Mouse (Mus musculus): Measurements from ENCODE around the gene Dbt. TPM values are rescaled to one million over a fixed set of nuclear protein-coding genes. Genes with fewer than 3 reads are reported as not detected.
A peak's percentile ranks its signal among the peaks of the same experiment; 100 is the strongest.

The Dbt gene
- 10 to 100 TPM; 57.0 to 62.1 TPM for total RNA-seq (2021)

DNA sequence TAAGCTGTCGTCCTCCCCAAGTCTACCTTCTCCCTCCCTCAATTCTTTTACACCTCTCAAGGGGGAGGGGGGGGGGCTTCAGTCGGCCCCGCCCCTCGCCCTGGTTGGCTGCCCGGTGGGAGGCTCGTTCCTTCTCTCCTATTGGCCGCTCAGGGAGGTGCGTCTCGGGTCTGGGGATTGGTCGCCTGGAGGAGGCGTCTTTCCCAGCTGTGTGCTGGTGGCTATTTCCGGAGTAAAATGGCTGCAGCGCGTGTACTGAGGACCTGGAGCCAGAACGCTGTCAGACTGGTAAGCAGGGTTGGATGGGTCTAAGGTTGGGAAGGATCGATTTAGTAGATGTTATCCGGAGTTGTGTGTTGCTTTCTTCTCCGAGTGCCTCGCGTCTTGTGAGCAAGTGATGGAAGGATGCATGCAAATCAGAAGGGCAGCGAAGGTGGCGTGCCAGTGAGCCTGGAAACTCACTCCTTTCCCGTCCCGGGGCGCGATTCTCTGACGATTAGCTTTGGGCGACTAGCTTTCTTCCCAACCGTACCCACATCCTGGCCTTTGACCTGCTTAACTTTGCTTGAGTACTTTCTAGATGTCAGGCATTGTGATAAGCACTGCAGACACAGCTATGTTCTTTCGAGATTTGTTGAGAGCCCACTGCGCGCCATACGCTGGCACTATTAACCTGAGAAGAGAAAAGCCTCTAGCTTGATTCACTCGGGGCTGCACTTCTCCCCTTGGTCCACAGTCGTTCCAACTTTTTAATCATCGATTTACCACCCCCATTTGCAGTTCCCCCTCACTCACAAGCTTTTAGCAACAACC, at the start of gene Dbt:
Dbt (plus strand) TSS at position 167 of the 813 bp plus-strand sequence.
- intact Hi-C loops (cut with DNase I) = loop anchor here (5.0 kb wide), 1 partner anchor 79 kb away; the partner anchor contains the start of gene Sass6
- DNase-seq (ENCODE audit: low spot score) = peak; percentile 77

DNA sequence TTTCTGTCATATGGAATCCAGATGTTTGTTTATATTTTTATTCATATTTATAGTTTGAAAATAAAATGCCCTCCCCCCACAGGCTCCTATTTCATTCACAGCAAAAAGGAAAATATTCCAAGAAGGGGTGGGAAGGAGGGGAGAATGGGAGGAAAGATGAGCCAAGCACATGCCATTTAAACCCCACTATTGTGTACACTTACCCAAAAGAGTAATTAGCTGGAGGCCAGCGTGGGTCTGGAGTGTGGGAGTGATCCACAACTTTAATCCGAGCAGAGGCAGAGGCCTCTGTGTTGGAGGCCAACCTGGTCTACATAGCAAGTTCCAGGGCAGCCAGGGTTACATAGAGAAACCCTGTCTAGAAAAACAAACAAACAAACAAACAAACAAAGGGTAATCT, 48.6 kb upstream of the Dbt start:
- no peak for DNase-seq (ENCODE audit: low spot score)
- intact Hi-C loops (cut with DNase I) = no loop called here

DNA sequence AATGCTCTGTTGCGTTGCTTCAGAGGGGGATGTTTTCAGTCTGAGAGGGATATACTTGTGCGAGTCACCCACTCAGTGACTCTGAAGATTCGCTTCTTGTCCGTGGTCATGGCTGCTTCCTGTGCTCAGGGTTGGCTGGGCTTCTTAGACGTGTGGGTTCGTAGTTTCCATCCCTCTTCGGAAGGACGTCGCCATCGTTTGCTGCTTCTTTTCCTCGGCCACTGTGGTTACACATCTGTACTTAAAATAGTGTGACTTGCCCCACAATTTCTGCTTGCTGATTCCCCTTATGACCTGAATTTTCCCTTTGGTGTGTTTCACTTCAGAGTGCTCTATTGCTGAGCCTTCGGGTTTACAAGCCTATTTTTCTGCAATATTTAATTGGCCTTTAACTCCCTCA, 47.2 kb upstream of the Dbt start:
- intact Hi-C loops (cut with DNase I) = no loop called here
- no peak for DNase-seq (ENCODE audit: low spot score)

DNA sequence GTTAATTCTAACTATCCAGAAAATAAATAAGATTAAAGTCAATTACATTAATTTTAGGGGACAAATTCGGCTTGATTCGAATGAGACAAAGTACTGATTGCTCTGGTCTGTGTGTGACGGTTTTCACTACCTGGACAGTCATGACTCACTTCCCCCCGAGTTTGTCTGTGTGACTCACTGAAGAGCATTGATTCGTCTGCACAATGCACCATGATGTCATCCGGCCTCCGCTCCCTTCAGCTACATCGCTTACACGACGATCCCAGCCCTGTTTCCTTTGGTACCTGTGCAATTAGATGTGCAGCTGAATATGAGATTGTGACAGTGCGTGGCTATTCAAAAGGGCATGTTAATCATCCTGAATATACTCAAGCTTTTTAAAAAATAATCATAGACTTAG, 38.3 kb upstream of the Dbt start:
- DNase-seq (ENCODE audit: low spot score) = no peak
- intact Hi-C loops (cut with DNase I) = no loop called here

DNA sequence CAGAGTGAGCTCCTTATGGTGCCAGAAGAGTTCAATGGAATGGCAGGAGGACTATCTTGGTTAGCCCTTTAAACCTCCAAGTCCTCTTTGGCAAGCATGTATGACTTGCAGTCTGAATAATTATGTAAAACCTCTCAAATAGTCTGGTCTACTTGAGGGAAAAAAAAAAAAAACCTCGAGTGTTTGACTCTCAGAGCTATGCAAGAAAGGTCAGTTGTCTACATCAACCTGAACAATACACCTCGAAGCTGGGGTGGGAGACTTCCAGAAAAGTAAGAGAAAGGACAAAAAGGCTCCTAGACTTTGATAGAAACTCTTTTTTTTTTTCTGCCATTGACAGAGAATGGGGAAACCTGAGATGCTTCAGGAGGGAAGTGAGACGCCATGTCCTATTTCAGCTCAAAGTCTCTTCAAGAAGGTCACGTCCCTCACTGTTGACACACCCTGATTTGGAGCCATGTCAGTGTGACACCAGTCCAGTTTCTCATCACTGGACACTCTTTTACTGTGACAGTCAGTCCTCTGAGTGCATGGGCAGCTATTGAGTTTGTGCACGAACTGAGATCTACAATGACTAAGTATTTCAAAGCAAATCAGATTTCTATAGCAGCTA, 36.1 kb upstream of the Dbt start:
- DNase-seq (ENCODE audit: low spot score) = no peak
- intact Hi-C loops (cut with DNase I) = no loop called here

DNA sequence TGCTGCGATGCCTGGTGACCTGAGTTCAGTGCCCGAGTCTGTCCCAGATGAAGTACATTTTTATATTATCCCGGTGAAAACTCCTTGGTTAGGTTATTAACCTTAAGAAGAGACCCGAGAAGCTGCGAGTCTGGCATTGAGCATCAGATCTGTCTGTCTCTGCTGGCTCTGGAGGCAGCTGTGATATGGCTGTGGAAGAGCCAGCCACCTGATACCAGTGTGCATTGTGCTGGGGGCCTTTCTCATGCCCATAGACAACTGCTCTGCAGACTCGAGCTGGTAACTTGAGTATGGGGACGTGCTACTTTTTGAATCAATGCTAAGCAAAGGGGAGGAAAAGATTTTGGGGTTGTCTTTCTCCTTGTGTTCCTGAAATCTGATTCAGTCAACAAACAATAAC, 35.5 kb upstream of the Dbt start:
- no peak for DNase-seq (ENCODE audit: low spot score)
- intact Hi-C loops (cut with DNase I) = no loop called here

DNA sequence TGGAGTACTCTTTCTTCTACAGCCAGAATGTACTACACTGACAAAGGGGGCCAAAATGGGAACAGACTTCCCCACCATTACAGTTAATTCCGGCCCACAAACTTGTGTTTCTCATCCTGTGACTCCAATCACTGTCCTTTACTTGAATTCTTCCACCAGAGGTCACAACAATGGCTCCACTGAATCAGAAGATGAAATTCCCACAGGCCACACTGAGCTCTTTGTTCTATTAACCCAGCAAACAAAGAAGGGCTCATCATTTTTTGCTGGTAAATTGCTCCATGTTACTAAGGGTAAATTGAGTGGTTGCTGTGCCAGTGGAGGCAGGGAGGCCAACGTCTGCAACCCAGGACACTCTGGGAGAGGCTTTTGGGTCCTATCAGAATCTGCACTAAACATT, 32.8 kb upstream of the Dbt start:
- intact Hi-C loops (cut with DNase I) = loop anchor here (5.0 kb wide), 1 partner anchor 53 kb away; no protein-coding TSS in a partner anchor
- no peak for DNase-seq (ENCODE audit: low spot score)

DNA sequence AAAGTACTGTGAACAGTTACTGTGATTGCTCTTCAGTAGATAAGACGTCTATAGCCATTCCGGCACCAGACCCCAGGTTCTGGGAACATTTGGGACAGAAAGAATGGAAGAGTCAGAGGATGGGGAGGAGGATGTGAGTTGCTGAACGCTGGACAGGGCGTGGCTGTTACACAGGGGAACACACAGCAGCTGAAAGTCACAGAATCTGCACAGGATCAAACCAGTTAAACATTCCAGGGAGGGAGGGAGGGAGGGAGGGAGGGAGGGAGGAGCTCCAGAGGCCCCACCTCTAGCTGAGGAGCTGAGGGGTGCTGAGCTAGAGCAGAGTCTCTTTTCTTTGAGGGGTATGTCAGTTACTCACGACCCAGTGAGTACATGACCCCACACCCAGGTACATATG, 31.9 kb upstream of the Dbt start:
- no peak for DNase-seq (ENCODE audit: low spot score)
- intact Hi-C loops (cut with DNase I) = loop anchor here (5.0 kb wide), 1 partner anchor 54 kb away; no protein-coding TSS in a partner anchor

DNA sequence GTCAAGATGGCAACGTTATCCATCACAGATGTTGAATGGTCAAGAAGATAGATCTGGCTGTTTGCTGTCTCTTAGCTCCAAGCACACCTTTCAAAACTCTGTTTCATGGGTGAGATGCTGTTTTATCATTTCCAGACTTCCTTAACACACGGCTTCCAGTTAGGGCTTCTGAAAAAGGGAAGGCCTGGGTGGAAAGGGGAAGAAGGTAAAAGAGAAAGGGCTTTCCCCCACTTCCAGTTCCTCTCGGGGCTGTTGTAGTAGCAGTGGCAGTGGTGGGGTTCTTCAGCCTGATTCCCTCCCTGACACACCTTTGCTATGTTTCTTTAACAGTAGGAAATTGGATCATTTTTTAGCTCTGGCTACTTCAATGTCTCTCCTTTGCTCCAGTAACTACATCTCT, 30.1 kb upstream of the Dbt start:
- DNase-seq (ENCODE audit: low spot score) = no peak
- intact Hi-C loops (cut with DNase I) = loop anchor here (5.0 kb wide), 1 partner anchor 55 kb away; no protein-coding TSS in a partner anchor

DNA sequence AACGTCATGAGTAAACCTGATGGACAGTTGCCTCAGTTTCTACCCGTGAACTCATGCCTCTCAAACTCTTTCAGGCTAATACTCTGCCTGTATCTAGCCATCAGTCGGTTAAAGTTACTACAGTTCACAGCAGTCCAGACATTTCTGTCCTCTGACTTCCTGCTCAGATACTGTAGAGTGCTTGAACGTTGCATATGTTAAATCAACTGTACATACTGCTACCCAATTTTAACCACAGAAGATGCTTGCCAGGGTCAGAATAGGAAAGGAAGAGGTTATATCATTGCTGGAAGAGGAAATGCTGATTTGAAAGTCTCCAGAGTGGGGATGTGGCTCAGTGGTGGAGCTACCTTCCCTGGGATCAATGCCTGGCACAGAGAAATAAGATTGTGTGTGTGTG, 29.6 kb upstream of the Dbt start:
- no peak for DNase-seq (ENCODE audit: low spot score)
- intact Hi-C loops (cut with DNase I) = loop anchor here (5.0 kb wide), 1 partner anchor 56 kb away; no protein-coding TSS in a partner anchor

DNA sequence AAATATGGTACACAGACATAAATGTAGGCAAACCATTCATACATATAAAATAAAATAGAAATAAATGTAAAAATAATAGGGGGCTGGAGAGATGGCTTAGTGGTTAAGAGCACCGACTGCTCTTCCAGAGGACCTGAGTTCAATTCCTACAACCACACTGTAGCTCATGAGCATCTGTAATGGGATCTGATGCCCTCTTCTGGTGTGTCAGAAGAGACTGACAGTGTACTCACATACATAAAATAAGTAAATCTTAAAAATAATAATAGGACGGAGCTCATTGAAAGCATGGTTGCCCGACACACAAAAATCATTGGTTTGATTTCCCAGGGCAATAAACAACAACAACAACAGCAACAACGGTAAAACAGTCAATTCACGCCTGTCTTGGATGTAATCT, 21.9 kb upstream of the Dbt start:
- no peak for DNase-seq (ENCODE audit: low spot score)
- intact Hi-C loops (cut with DNase I) = no loop called here

DNA sequence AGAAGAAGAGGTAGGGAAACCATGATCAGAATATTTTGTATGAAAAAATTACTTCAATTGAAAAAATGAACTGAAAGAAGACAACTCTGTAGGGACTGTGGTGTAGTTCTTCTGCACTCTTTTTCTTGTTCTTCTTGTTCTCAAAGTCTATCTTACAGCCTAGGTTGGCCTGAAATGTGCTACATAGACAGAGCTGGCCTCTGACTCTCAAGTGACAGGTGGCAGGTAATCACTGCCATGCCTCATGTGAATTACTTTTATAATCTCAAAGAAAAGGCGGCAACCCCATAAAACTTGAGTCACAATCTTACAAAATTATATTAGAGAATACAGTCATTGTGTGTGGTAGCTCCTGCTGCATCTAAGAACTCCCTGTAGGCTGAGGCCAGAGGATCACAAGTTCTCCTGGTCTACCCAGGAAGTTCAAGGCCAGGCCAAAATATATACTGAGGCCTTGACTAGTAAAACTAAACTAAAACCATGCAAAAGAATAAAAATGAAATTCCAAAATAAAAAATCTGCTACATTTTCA, 20.9 kb upstream of the Dbt start:
- DNase-seq (ENCODE audit: low spot score) = no peak
- intact Hi-C loops (cut with DNase I) = no loop called here

DNA sequence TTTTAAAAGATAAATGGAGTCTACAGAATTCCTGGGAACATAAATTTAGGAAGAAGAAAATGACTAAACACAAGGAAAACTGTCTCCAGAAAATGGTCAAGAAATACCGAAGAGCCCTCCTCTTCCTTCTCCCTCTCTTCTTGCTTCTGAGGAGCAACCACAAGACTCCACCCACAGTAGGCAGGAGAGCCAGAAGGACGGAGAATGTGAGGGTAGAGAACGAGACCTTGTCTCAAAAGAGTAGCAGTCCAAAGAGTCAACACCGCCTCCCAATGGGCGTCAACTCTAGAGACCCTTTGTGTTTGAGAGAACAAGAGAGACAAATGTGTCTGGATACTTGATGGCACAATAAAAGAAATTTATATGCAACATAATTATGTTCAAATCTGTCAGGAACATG, 19.2 kb upstream of the Dbt start:
- no peak for DNase-seq (ENCODE audit: low spot score)
- intact Hi-C loops (cut with DNase I) = no loop called here

DNA sequence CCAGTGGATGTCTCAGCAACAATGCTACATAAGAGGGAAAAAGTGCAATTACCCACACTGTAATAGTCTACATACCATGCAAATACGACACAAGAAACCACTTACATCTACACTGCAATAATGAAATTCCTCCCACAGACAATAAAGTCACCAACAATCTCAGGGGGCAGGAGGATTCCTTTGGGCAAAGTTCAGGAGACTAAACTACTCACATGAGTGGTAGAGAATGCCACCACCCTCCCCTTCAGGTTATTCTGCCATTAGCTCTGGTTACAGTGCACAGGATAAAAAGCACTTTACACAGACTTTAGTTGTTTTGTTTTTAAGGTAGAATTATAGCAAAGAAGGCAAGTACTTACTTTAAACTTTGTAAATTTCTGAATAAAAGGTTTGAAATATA, 17.2 kb upstream of the Dbt start:
- intact Hi-C loops (cut with DNase I) = loop anchor here (5.0 kb wide), 2 partner anchors 163 to 463 kb away; no protein-coding TSS in a partner anchor
- DNase-seq (ENCODE audit: low spot score) = no peak

DNA sequence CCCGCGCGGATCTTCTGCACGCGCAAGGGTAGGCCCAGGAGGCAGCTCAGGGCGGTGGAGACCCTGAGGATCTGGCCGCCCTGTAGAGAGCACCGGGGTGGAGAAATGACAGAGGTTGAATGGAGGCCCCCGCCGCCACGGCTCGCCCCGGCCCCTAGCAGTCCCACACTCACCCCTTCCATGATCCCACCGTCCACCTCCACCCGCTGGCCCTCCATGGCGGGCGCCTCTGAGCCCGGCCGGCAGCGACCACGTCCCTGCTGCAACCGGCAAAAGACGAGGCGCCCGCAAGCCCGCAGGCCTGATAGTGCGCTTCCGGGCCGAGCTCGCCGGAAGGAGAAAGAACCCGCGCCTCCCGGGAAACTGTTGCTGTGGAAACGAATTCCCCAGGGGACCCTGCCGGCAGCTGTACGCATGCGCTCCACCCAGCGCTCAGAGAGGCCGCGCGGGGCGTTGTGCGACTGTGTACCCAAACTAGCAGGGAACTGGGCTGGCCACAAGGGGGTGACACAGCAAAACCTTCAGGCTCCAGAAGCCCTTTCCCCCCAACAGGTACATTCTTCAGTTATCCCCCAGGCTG, 5.0 kb upstream of the Dbt start, which contains the start of gene Rtca:
Rtca (minus strand) TSS at position 437 of the 580 bp plus-strand sequence.
- DNase-seq (ENCODE audit: low spot score) = peak; percentile 95
- intact Hi-C loops (cut with DNase I) = loop anchor here (5.0 to 10.0 kb wide), 5 partner anchors 69 to 329 kb away; partner anchors contain the start of genes Cdc14a and Mfsd14a

DNA sequence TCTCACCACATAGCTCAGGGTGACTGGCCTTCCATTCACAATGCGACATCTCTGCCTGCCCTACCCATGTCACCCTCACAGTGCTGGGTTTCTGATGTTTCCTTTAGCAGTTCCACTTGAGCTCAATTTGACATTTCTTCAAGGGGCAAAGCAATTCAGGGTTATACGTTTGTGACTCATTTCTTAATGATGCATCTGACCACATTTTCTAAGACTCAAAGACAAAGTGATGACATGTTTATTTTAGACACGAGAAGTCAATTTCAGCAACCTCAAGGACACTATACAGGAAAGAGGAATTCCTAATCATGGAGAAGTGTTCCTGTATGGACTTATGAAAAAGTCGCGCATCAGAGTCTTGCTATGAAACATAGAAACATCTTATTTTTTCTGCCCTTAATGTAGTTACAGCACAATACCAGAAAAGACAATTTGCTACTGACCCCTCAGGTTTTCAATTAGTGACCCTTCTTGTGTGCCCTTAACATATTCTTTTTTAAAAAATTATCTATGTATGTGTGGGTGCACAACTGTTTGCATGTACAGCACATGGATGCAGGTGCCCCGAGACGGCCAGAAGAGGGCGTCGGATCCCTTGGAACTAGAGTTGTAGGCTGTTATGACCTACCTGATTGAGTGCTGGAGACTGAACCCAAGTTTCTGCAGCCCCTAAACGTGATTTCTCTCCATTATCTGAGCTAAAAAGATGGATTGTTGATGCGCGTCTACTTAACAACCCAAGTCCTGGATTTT, 543 bp upstream of the Dbt start:
- no peak for DNase-seq (ENCODE audit: low spot score)
- intact Hi-C loops (cut with DNase I) = loop anchor here (5.0 kb wide), 1 partner anchor 80 kb away; the partner anchor contains the start of gene Sass6

DNA sequence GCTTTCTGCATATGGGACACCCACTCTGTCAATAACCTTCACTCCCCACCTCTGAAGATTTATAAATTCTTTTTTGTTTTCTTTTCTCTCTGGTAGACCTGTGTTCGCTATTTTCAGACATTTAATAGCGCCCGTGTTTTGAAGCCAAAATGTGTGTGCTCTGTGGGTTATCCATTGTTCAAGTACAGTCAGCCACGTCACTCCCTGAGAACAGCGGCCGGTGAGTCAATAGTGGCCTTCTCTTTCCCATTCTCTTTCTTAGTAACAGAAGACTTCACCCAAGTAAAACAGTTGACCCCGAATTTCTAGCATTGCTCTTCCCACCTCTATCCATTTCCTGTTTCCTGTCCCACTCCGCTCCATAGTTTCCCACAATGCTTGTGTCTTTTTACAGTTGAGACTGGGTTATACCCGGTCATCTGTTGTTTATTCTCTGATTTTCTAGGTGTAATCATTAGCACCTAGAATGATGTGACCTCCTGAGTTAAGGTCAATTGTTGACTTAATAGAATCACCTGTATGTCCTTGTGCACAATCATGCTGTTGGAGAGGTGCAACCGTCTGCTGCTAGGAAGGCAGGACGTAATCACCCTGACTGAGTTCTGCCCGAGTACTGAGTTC, 7.4 kb downstream of the Dbt start:
- intact Hi-C loops (cut with DNase I) = no loop called here
- no peak for DNase-seq (ENCODE audit: low spot score)

DNA sequence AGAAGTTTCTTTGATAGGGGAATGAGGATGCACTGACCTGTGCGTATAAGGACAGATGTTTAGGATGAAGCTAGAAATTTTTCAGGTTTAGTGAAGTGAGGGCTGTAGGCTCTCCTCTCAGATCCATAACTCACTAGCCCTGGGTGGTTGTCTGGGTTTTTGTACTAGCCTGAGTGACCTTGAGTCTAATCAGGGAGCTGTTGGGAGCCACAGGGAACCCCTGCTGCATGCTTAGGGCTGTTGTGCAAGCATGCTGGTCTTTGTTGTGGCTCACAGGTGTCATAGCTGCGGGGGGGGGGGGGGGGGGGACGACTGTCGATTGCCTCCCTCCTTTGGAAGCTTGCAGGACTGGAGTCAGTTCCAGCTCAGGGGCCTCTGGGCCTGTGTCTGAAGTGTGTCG, 16.9 kb downstream of the Dbt start:
- intact Hi-C loops (cut with DNase I) = no loop called here
- no peak for DNase-seq (ENCODE audit: low spot score)

DNA sequence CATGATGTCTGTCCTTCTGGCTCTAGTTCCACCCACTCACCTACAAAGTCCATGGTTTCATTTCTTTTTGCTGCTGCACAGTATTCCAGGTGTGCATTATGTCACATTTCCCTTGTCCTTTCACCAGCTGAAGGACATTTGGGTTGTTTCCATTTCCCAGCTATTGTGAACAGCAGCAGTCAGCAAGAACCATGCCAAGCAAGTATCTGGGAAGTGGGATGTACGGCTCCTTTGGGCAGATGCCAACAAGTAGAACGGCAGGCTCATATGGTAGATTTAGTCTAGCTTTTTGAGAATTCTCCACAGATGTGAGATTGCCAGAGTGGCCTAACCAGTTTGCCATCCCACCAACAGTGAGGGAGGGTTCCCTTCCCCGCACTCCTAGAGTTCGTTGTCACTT, 18.0 kb downstream of the Dbt start:
- DNase-seq (ENCODE audit: low spot score) = no peak
- intact Hi-C loops (cut with DNase I) = no loop called here

Data from heart, postnatal 25 days (tissue).